Mouse (Mus musculus) spleen, adult 2 months (tissue): ENCODE results near the gene Serpinb9c.

ENCODE experiments used
- CTCF ChIP-seq: fragments of 200-500 bp; IDR thresholded peaks from 2 replicates; pipeline ENCODE4 v1.5.1; 2011; ENCODE audit warnings: mild to moderate bottlenecking, inconsistent platforms; ENCODE audit not compliant: insufficient read depth, insufficient read length, insufficient replicate concordance; ENCODE audit errors: extremely low read depth
- POLR2A ChIP-seq: fragments of 200-500 bp; IDR thresholded peaks from 2 replicates; pipeline ENCODE4 v1.6.1; 2011; ENCODE audit warnings: low read depth, low read length, inconsistent platforms

DNA sequence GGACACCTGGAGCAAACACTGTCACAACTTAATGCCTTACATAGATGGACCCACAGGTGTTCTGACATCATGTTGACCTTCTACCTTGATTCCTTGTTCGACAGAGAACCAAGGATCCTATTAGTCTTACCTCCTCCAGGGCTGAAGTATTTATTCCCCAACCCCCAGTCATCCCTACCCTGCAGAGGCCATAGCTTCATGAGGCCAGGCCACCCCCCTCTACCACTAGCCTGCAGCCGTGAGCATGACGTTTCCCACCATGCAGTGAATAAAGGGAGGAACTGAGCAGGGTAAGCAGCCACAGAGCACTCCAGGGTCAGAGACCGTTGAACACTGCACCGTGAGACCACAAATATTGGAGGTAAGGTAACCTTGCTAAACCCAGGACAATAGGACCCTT lies 33.1 kb upstream of the Serpinb9c start, which contains the start of gene Serpinb9d:
- TF ChIP-seq CTCF, result no peak
- TF ChIP-seq POLR2A, result no peak
